Mouse (Mus musculus) urinary bladder, adult 2 months (tissue): ENCODE measurements at regions not wholly inside any gene's neighbourhood (a gene's known extent, or its start where the extent isn't known, plus 50 kb on each side); places are given as distances from the start of the nearest gene placed in this dataset.
"Not testable (repeated sequence)": the region's sequence is repeated elsewhere in the genome, so short reads cannot be mapped to it uniquely, and the experiment has no call there.

Experiments
- DNase-seq: peaks from one replicate; pipeline ENCODE4 v3.0.0; 2022; ENCODE audit warnings: low spot score

GRCm38 (mm10) chr7:64032921-64033354 lies 94.2 kb upstream of the Klf13 start:
- no peak for DNase-seq

- no peak for DNase-seq
Observed at GRCm38 (mm10) chr7:64030650-64031049, 91.9 kb upstream of the Klf13 start.

GRCm38 (mm10) chr7:64027100-64027499 lies 88.4 kb upstream of the Klf13 start:
- no peak for DNase-seq

DNA sequence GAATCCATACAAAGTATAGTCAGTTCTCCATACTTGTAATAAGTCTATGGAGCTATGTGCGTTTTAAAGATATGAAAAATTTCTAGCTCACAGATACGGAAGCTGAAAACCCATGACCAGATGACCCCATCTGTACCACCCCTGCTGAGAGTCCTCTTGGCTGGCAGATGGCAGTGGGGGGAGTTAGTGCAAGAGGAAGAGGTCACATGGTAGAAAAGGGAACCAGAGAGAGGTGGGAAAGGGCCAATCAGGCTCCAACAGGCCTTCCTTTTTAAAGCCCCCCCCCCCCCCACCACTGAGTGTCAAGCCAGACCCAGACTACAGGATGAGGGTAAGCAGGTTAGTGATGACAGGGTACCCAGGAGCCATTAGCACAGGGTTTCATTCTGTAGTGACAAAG lies 86.4 kb upstream of the Klf13 start:
- no peak for DNase-seq

- no peak for DNase-seq
Observed at GRCm38 (mm10) chr7:64024253-64024652, 85.5 kb upstream of the Klf13 start.

DNA sequence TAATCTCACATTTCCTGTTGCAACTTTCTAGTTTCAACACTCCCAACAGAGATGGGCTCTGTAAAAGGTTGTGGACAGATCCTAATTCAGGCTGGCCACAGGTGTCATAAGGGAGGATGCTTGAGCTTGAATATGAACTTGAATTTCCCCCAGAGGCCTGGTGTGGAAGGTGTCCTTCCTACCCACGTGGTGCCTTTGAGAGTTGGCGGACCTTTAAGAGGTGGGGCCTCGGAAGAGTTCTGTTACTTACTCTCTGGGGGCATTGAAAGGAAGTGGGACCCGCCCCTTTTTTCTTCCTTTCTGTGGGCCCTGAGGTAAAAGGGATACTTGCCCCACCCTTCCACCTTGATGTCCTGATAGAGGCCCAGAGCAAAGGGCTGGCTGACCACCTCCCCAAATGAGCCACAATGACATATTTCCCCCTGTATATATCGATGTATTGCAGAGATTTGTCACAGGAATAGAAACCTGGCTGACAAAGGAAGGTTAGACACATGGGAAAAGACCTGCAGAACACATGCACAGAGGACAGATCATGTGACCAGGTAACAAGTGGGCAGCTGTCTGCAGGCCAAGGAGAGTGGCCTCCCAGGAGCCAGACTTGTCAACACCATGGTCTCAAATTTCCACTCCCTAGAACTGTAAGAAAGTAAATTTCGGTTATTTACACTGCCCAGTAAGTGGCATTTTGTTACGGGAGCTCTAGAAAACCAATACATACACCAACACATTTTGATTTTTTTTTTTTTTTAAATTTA lies 84.2 kb upstream of the Klf13 start:
- DNase-seq: no peak

- DNase-seq: no peak
Observed at GRCm38 (mm10) chr7:64021241-64022108, 82.8 kb upstream of the Klf13 start.

DNA sequence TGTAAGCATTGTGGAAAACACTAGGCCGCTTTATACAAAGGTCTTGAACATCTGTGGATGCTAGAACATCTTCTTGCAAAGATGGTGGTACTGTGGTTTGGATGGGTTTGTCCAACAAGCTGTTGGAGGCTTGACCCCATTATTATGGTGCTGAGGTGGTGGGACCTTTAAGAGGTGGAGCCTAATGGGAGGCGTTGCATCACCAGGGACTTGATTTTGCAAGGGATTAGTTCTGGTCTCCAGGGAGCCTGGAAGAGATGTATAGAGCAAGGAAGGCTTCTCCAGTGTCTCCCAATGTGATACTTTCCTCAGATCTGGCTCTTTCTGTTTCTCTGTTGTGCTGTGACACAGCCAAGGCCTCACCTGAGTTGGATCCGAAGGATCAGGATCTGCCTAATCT lies 79.4 kb upstream of the Klf13 start:
- DNase-seq: no peak

- no peak for DNase-seq
Observed at GRCm38 (mm10) chr7:64016874-64017273, 78.2 kb upstream of the Klf13 start.

- DNase-seq: not testable (repeated sequence)
Observed at GRCm38 (mm10) chr7:64015136-64015535, 76.4 kb upstream of the Klf13 start.

GRCm38 (mm10) chr7:64014227-64014626 lies 75.5 kb upstream of the Klf13 start:
- no peak for DNase-seq

GRCm38 (mm10) chr7:64013023-64013547 lies 74.4 kb upstream of the Klf13 start:
- DNase-seq: no peak

DNA sequence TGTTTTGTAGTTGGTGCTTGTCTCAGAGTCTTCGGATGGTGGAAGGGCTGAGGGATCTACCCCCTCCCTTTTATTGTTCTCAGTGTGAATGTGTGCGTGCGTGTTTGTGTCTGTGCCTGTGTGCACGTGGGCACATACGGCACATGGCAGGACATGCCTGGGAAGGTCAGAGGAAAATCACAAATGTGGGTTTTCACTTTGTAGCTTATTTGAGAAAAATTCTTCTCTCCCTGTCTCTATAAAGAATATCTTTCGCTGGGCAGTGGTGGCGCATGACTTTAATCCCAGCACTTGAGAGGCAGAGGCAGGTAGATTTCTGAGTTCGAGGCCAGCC lies 73.5 kb upstream of the Klf13 start:
- DNase-seq: no peak

- no peak for DNase-seq
Observed at GRCm38 (mm10) chr7:64011563-64012267, 73.0 kb upstream of the Klf13 start.

GRCm38 (mm10) chr7:64010640-64011039 lies 71.9 kb upstream of the Klf13 start:
- DNase-seq: no peak

GRCm38 (mm10) chr7:64007766-64008165 lies 69.1 kb upstream of the Klf13 start:
- no peak for DNase-seq

GRCm38 (mm10) chr7:64006935-64007334 lies 68.2 kb upstream of the Klf13 start:
- no peak for DNase-seq

DNA sequence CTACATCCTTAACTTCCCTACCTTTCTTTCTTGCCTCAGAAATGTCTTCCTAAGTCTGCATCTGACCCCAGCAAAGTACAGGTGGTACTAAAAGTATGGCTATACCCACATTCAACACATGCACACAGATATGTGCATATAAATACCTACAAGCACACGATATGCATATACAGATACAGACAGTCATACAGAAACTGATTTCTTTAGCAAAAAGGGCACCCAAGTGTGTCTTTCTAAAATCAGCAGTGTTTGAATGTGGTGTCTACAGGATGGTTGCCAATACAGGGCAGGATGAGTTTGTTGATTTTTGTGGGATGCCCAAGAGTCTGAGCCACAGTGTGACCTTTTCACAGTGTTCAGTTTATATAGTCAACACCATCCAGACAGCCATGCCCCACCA lies 67.0 kb upstream of the Klf13 start:
- DNase-seq: no peak

GRCm38 (mm10) chr7:64003904-64004303 lies 65.2 kb upstream of the Klf13 start:
- DNase-seq: no peak

DNA sequence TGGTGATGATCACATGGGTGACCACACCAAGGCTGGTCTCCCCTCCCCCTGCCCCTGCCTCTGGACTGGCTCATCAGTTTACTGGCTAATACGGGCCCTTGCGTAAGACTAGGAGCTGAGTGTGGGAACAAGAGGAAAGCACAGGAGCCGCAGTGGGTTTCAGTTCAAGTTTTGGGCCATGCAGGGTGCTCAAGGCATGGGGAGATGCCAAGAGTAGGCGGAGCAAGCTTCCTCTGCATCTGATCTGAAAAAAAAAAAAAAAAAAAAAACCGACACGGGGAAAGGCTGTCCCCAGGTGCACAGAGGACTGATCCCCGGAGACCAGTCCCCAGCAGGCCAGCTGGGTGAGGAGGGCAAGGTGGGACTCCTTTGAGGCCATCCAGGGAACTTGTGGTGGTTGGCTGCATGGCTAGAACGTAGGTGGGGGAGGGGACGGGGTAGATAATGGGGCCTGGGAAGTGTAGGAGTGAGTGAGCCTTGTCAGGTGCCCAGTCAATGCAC lies 62.9 kb upstream of the Klf13 start:
- DNase-seq: no peak

GRCm38 (mm10) chr7:63998995-63999960 lies 60.6 kb upstream of the Klf13 start:
- no peak for DNase-seq
